Mouse (Mus musculus): ENCODE measurements around the gene 6430548M08Rik.

The 6430548M08Rik gene

DNA sequence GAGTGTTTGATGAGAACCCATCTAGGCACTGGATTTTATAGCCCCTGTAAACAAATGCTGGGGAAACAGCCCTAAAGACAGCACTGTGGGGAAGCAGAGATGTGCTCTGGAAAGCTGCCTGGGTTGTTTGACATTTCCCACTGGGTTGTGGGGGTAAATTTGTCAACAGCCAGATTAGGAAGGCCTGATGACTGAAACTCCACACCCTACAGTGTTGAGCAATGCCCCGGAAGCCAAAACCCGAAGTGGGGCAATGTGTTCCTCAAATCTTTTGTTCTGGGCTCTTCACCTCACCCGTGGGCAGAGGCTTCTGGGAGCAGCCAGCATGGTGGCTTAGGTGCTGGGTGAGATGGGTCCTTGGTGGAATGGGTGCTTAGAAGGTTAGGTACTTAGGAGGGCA is 4.8 kb upstream of the 6430548M08Rik start:
- peak; percentile 74 for DNase-seq (ENCODE audit: low read depth)

DNA sequence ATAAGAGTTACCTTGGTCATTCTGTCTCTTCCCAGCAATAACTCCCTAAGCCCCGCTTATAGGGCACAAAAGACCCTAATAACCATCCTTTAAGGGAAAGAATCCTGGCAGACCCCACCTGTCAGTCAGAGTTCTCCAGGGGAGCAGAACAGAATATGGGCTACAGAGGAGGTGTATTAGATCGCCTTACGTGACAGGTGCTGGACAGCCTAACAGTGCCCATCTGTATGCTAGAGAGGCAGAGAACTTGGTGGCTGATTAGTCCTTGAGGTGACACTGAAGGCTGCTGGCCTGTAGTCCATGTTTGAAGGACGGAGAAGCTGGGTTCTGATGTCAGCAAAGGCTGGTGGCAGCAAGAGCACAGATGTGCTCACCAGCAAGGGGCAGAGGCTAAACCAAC is 3.0 kb upstream of the 6430548M08Rik start:
- DNase-seq (ENCODE audit: low read depth): no peak

DNA sequence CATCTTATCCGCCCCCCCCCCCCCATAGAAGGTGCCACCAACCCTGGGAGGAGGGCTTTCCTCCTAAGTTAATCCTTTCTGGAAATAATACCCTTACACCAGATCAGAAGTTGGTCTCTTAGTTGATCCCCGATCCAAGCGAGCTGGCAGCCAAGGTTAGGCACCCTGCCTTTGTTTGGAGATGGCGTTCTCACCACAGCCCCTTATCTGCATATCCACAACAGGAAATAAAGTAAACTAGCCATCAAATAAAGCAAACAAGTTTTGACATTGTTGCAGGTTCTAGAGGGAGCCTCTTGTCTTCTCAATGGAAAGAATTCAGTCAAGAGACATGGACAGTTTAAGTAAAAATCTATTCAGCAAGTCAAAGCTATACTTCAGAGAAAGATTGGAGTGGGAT is 2.6 kb upstream of the 6430548M08Rik start:
- no peak for DNase-seq (ENCODE audit: low read depth)

DNA sequence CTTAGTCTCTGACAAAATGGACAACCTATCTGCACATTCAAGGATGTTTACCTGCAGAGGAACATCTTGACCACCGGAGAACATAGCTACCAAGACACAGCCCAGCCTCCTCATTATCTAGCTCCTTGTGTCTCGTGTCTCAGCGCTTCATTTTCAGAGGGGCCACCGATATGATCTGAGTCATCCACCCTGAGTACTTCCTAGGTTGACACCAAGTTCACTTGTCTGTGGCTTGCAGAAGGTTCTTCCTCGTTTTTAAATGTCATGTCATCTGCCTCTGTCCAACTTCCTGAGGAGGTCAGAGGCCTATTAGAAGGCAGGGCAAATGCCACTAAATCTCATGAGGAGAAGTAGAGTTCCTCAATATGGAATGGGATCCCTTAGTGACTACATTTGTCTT is 1.4 kb upstream of the 6430548M08Rik start:
- peak; percentile 80 for DNase-seq (ENCODE audit: low read depth)

DNA sequence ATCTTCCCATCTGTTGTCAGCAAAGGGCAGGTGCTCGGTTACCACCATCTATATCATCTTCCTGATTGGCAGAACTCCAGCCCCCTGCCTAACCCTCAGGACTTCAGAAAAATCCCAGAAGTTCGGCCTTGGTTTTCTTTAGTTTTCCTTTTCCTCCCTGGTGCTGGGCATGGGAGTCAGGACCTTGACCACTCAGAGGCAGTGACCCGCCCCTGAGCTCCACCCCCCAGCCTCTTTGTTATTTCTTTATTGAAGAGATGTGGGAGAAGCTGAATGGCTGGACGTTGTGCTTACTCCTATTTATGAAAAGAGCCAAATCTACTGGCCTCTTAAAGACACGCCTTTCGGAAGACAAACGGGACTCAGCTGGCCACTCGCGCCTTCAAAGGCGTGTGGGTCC is 646 bp upstream of the 6430548M08Rik start:
- DNase-seq (ENCODE audit: low read depth): no peak

DNA sequence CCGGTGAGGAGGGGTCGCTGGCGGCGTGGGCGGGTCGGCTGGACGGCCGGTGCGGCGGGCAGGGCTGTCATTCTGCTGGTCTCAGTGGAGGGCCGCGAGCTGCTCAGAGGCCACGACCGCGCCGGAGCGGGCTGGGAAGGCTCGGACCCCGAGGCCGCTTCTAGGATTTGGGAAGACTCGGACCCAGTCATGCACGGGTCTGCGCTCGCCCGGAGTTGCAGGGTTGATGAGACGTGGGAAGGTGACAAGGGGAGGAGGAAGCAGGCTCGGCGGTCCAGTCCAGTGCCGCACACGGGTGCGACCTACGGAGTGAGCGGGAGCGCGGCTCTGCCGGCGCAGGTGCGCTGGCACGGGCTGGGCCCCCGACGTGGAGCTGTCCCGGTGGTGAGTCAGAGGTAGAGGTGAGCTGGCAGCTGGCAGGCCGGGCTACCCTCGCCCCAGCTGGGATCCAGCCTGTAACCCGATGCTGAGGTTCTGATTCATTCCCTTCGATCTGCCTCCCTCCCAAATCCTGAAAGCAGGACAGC is 426 bp downstream of the 6430548M08Rik start:
- no peak for DNase-seq (ENCODE audit: low read depth)

DNA sequence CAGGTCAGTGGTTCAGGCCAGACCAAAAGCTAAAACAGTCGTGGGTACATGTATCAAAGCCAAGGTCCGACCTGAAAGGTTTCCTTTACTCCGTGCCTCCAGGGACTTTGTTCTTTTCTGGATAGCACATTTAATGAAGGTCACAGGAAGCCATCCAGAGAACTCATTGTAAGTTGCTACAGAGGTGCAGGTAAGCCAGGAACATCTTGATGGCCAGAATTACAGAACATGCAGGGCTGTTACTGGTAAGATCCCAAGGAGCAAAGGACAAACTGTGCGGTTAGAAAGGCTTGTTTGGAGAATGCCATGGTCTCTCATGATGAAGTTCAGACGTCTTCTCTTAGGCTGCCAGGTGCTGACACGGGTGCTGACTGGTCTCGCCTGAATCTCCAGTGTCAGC is 2.6 kb downstream of the 6430548M08Rik start:
- DNase-seq (ENCODE audit: low read depth): no peak

DNA sequence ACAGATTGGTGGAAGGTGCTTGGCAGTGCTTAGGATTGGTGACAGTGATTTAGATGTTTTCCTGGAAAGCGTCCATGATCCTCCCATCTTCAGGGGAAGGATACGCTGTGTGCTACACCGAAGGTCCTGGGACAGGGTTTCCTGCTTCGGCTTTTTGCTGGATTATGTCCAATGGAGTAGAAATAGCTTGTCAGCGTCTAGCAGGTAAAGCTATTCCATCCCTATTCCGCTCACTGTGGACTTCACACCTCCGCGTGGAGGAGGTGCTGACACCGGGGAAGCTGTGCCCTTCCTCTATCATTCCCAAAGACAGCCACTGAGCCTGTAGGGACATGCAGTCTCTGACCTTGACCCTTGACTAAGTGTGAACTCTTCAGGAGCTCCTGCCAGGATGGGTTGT is 4.2 kb downstream of the 6430548M08Rik start:
- DNase-seq (ENCODE audit: low read depth): no peak

DNA sequence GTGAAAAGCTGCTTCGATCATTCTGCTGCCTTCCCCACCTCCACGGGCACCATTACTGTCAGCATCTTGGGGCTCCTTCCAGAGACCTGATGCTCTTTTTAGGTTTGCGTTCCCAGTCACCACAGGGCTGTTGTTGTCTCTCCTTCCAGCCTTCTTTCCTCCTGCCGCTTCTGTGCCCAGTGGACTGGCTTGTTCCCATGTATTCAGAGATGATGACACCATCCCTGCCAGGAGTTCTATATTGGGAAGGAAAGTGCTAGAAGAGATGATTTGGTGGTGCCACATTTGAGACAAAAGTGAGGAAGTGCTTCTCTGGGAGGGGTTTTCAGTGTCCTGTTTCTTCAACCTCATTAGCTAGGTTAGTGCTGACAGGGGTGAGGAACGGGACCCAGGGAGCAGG is 4.9 kb downstream of the 6430548M08Rik start:
- DNase-seq (ENCODE audit: low read depth): no peak

DNA sequence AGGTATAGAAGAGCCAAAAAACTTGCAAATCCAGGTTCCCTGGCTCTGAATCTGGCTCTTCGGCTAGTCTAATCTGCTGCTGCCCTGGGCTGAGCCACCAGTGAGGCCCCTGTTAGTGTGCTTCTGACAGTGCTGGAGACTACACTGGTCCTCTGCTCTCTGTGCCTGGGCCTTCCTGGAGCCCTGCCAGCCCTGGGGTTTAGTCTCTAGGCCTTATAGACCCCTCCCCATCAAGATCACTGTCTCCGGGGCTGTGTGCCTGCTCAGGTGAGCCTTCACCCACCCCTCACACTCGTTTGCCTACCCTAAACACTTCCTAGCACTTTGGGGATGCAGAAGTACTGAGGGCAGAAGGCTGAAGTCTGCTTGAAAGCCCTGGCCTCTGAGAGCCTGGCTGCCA is 5.5 kb downstream of the 6430548M08Rik start:
- no peak for DNase-seq (ENCODE audit: low read depth)

DNA sequence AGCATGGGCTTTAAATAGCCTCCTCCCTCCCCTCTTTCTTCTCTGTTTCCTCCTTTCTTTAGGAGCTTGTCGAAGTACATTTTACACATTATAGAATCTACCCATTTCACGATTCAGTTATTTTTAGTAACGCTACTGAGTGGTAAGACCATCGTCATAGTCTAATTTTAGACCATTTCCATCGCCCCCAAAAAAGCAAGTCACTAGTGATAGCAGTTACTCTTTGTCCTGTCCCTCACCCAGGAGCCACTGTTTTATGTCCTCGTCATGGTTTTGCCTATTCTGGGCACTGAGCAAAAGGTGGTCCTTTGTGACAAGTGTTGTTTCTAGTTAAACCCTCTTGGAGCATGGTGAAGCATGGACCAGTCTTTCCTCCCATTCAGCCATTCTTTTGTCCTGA is 6.0 kb downstream of the 6430548M08Rik start:
- DNase-seq (ENCODE audit: low read depth): no peak

DNA sequence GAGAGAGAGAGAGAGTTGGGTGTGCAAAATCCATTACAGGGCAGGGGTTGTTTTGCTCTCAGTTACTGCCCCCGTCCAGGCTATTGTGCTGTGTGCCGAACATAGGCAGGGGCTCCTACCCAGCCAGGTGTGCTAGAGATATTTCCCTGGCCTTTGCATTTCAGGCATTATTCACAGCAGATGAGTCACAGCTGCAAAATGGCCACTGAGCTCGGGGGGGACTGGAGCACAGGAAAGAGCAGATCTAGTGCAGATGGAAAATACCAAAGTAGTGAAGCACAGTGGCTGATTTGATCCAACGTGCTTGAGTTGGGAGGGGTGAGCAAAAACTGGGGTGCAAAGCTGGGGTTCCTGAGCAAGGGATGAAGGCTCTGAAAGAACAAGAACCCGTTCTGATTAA is 7.0 kb downstream of the 6430548M08Rik start:
- no peak for DNase-seq (ENCODE audit: low read depth)

DNA sequence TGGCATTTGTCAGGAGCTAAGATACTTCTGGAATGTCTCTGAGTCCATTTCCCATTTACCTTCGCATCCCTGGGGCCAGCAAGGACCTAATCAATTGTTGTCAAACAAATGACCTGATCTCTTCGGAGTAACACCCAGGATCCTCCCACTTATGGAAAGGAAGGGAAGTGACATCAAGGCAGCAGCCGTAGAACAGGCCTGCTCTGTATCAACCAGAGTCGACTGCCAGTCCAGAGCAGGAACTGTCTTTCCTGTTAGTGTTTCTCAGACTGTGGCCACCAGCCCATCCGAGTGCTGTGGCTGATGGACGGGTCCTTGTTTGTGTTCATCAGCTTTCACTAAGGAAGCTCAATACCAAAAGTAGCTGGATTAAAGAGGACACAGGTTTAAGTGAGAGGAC is 10.3 kb downstream of the 6430548M08Rik start:
- DNase-seq (ENCODE audit: low read depth): no peak

DNA sequence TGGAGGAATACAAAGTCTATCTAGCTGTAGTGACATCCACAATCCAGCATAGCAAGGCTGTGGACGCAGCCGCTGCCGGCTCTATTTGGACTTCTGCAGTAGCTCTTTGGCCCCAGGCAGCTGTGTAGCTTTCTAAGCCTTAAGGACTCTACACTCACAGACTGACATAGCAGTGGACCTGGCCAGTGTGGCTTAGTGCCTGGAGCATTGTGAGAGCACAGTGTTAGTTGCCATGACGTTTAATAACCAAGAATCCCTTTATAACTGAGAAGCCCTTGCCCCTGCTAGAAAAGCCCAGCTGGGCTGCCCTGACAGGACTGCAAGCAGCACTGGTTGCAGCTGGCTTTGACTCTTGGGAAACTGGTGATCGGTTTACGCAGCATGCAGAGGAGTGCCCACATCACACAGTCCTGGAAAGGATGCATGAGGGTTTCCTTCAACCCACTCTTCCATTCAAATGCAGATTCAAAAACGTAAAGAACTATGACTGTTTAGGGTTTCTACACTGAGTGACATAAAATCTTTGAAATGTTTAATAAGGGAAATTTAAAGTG is 11.0 kb downstream of the 6430548M08Rik start:
- DNase-seq (ENCODE audit: low read depth): no peak

DNA sequence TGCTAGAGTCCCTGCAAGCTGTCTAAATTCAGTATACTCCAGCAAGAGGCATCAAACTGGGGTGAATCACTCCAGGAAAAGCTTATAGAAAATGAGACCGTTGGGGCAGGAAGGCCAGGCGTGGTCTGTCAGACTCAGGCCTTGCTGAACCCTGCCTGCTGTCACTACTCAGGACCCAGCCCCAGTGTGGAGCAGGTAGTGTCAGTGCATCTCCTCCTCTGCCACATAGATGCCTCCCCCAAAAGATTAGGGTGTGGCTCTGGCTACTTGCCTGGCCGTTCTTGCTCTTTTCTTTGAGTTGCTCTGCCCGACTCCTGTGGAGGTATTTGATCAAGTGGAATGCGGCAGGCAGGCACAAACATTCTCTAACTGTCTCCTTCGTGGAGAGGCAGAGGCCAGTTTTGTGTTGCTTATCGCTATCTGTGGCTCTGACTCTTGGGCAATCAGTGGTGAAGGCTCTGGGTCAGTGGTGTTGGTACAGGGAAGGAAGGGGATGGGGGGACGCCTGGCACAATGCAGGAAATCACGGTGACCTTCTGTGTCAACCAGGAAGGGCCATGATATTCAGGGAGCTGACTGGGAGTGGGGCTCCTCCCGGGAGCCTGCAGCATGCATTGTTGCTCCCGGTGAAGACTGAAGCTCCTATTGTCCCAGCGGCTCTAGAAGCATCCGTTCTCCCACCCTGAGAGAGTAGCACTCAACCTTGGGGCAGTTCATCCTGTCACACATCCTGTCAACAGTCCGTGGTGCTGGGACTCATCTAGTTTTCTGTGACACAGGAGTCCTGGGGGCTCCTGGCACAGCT is 12.6 kb downstream of the 6430548M08Rik start:
- DNase-seq (ENCODE audit: low read depth): peak; percentile 72

DNA sequence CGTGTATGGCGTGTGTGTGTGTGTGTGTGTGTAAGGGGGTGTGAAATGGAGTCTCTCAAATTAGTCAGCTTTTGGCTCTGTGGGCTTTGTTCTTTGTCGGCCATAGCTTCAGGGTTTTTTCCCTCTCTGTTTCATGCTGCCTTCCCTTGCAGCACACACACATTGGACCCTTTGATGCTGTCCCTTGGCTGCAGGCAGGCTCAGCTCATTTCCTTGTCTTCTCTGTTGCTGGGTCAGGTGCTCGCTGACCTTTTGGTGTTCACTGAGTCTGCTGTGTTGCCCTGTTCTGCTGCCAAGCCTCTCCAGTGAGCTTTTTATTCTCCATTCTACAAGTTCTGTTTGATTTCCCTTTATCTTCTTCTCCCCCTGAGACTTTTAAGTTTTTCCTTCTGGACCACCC is 15.6 kb downstream of the 6430548M08Rik start:
- no peak for DNase-seq (ENCODE audit: low read depth)

DNA sequence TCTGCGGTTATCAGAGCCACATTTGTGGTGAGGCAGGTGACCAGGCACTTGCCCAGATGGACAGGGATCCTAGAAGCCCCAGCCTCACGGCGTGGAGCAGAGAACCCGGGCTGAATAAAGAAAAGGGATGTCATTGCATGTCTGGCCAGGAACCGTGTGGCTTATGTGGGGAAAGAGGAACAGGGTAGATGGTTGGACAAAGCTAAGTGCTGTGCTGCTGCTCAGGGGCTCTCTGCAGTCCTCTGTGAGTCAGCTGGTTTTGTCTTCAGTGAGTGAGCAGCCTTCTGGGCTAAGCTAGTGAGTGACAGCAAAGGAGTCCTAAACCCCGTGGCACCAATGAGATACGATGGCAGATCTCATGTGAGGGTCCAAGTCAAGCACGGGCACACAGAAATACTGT is 17.2 kb downstream of the 6430548M08Rik start:
- DNase-seq (ENCODE audit: low read depth): peak; percentile 70

DNA sequence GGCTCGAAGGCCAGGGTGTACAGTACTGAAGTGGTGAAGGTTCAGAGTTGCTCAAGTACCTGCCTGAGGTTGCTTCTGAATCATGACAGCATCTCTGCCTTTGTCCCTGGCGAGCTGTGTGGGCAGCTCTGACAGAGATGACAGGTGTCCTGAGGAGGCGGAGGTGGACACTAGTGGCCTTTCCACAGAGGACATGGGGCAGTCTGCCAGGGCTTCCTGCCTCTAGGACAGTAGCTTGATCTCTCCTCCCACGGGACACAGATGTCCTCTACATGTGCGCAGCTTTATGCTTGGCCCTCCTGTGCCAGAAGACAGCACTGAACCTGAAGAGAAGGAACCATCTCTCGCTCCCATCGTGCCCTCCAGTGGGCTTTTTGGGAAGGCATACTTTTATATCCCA is 19.2 kb downstream of the 6430548M08Rik start:
- DNase-seq (ENCODE audit: low read depth): no peak

DNA sequence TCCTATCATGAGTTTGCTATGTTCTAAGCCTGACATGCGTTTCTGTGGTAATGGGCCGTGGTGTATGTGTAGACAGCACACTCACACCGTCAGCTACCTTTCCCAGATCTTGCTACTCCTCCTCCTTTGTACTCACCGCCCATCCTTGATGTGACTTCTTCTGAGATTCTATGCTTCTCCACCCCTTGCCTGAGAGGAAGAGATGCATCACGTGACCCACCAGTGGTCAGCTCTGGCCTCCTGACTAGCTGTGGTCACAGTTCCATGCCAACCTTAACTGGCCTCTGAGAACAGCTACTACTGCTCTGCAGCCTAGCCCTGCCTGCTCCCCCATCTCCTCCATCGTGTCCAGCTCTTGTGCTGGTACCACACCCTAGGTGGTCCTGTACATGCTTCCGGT is 21.7 kb downstream of the 6430548M08Rik start:
- peak; percentile 31 for DNase-seq (ENCODE audit: low read depth)

DNA sequence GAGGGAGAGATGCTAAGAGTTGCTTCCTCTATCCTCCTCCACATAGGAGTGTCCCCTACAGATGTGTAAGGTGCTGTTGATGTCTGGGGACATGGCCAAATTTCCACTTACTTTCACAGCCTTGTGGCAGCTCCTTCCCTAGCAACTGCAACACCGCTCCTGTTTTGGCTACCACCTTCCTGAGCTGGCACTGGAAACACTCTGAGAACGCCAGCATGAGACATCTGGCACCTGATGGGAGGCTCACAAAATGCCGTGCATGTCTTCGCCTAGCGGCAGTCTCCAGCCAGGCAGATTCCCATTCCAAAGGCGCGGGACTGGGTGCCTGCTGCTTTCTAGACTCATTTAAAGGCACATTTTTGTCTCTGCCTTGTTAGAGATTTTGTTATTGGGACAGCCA is 22.7 kb downstream of the 6430548M08Rik start:
- no peak for DNase-seq (ENCODE audit: low read depth)

DNA sequence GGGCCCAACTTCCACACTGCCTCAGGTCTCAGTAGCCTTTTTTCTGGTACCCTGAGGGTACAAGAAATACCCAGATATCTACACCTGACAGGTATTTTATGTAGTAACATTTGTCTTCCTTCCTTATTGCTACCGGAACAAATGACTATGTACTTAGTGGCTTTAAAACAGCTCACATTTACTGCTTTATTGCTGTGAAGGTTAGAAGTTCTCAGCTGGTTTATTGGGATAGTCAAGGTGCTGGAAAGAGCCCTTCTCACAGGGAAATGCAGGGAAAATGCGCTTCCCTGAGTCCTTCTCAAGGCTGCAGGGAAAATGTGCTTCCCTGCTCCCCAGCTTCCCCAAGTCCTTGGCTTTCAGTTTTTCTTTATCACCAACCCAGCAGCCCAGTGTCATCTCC is 25.0 kb downstream of the 6430548M08Rik start:
- no peak for DNase-seq (ENCODE audit: low read depth)

DNA sequence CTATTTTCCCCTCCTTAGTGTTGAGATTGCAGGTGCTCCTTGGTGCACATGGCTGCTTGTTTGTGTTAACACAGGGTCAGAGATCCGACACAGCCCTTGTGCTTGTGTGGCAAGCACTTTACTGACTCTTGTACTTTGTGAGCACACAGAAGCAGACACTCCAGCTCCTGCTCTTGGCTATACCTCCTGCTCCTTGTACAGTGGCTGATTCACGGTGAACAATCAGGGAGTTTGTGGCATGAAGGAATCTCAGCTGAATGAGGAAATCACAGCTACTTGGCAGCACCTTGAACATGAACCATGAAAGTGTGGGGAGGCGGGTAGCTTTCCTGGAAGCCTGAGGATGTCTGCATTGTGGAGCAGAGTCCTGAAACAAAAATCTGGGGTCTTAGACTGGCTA is 26.8 kb downstream of the 6430548M08Rik start:
- no peak for DNase-seq (ENCODE audit: low read depth)

DNA sequence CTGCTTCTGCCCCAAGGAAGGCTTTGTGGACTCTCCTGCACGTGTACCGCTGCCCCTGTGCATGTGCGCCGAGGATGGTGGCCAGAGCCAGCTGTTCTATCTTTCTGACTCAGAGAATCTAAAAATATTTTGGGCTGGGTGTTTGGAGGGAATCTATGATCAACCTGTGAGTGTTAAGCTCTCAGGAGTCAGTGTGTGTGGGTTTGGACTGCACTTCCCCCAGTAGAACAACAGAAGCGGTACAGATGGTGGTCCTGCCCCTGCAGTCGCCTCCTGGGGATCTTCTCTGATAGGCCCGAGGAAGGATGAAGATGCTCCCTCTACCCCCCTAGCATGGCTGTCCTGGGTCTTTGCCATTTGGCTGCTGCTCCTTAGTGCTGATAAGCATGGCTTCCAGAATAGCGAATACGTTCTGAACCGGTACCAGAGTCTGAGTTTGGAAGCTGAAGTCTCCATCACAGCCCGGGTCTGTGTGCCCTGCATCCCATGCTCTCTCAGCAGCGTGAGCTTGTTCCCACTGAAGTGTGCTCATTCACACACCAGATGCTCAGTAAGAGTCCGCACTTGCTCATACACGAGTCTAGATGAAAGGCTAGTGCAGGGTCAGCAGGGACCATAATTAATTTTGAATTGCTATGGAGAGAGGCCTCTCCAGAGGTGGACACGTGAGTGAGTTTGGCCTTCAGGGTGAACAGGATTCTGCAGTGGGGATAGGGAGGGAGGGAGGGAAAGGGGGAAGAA is 30.1 kb downstream of the 6430548M08Rik start:
- DNase-seq (ENCODE audit: low read depth): no peak

All from 416B (cell line).